8 mouse cellular contexts compared by ENCODE assay signal in the genomic region with DNA sequence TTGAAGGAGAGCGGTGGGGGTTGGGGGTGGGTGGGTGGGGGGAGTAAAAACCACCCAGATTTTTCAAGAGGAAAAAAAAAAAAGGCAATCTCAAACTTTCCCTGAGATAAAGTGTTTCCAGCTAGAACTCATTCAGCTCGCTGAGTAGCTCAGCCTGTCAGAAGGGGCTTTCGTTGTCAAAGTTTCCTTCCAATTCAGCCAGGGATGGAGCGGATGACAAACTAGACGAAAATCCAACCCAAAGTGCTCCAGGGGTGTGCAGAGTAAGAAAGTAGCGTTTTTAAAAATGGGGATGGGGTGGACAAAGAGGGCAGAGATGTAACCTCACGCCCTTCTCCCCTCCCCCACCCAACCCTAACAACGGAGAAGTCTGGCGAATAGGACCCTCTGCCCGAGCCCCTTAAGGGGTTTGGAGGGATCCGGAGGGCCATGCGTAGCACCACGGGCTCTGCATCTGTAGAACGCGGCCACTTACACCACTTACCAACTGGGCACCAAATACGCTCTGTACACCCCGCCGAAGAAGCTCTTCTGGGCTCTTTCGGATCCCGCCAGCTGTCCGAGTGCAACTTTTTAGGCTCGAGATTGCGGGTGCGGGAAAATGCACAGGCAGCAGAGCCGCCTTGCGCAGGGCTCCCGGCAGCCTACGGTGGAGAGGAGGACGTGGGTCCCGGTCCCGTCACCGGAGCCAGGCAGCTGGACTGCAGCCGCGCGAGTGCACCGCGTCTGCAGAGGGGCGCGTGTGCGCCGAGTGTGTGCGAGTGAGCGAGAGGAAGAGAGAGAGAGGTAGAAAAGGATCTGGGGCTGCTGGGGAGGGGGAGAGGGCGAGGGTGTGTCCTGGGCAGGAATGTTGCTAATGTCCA.
A peak's percentile ranks its signal among the peaks of the same experiment; 100 is the strongest.
DNase-seq lines count a peak whose midpoint lies in the region; ATAC-seq lines count a peak whose summit lies in the region.

No protein-coding gene starts in this region.

- no peaks in the 10 kb centered on the region for H3K27me3 ChIP-seq in forebrain, embryonic 15.5 days
- no peaks in the 10 kb centered on the region for H3K27me3 ChIP-seq in hindbrain, embryonic 11.5 days (ENCODE audit: control insufficient read depth, insufficient read depth, low read length)
- peaks cover 17% of the 10 kb centered on the region for H3K27me3 ChIP-seq in liver, embryonic 13.5 days

- H3K36me3 ChIP-seq in forebrain, embryonic 15.5 days: no peaks in the 10 kb centered on the region
- no peaks in the 10 kb centered on the region for H3K36me3 ChIP-seq in hindbrain, embryonic 11.5 days (ENCODE audit: control insufficient read depth, insufficient read depth, low read length)
- H3K36me3 ChIP-seq in liver, embryonic 13.5 days: no peaks in the 10 kb centered on the region

- WGBS in forebrain, embryonic 15.5 days: under 1% methylated on average over 44 of the region's 44 CpGs
- WGBS in hindbrain, embryonic 11.5 days: under 1% methylated on average over 43 of the region's 44 CpGs
- 3% methylated on average over 44 of the region's 44 CpGs for WGBS in liver, embryonic 13.5 days (ENCODE audit: insufficient replicate concordance)

- H3K4me2 ChIP-seq in forebrain, embryonic 15.5 days (replicated peaks): peak overlapping the region; percentile 98
- H3K4me2 ChIP-seq in hindbrain, embryonic 11.5 days (replicated peaks; ENCODE audit: low read depth, low read length): peak overlapping the region; percentile 56
- H3K4me2 ChIP-seq in liver, embryonic 13.5 days: peak overlapping the region; percentile 62

- peak; percentile 87 for ATAC-seq in forebrain, embryonic 15.5 days (replicated peaks)
- peak; percentile 90 for ATAC-seq in hindbrain, embryonic 11.5 days (ENCODE audit: low FRiP score)
- ATAC-seq in liver, embryonic 13.5 days (ENCODE audit: low read depth): no peak

- peak overlapping the region; percentile 66 for H3K4me3 ChIP-seq in forebrain, embryonic 15.5 days
- peak overlapping the region; percentile 57 for H3K4me3 ChIP-seq in hindbrain, embryonic 11.5 days (ENCODE audit: low read depth, low read length)
- peak overlapping the region; percentile 48 for H3K4me3 ChIP-seq in liver, embryonic 13.5 days (replicated peaks)

- peak overlapping the region; percentile 60 for H3K9ac ChIP-seq in forebrain, embryonic 15.5 days (replicated peaks)
- peak overlapping the region; percentile 68 for H3K9ac ChIP-seq in hindbrain, embryonic 11.5 days (ENCODE audit: low read depth, low read length)
- H3K9ac ChIP-seq in liver, embryonic 13.5 days: peak overlapping the region; percentile 39

- H3K27ac ChIP-seq in forebrain, embryonic 15.5 days (replicated peaks): peak overlapping the region; percentile 72
- H3K27ac ChIP-seq in hindbrain, embryonic 11.5 days (ENCODE audit: low read depth, low read length): peak overlapping the region; percentile 24; the same call in 1 of the 2 replicates
- H3K27ac ChIP-seq in liver, embryonic 13.5 days: no peak overlapping the region

- H3K4me1 ChIP-seq in forebrain, embryonic 15.5 days: peaks cover 33% of the 10 kb centered on the region
- H3K4me1 ChIP-seq in hindbrain, embryonic 11.5 days (replicated peaks; ENCODE audit: control insufficient read depth, insufficient read depth, low read length): peaks cover 3% of the 10 kb centered on the region; the same call in 1 of the 2 replicates
- peaks cover 4% of the 10 kb centered on the region; the same call in 1 of the 2 replicates for H3K4me1 ChIP-seq in liver, embryonic 13.5 days (replicated peaks)

- H3K9me3 ChIP-seq in forebrain, embryonic 15.5 days: no peaks in the 10 kb centered on the region
- no peaks in the 10 kb centered on the region for H3K9me3 ChIP-seq in hindbrain, embryonic 11.5 days (ENCODE audit: control insufficient read depth, low read length)
- no peaks in the 10 kb centered on the region for H3K9me3 ChIP-seq in liver, embryonic 13.5 days (replicated peaks)

- DNase-seq in cerebellum, postnatal 25 days: peak; percentile 8 to 12
- no peak for DNase-seq in cerebellum, postnatal 36 days
- peak; percentile 74 for DNase-seq in R1 (ENCODE audit: low read depth, low spot score)
- peak; percentile 80 for DNase-seq in hindbrain, embryonic 11.5 days (ENCODE audit: low spot score)
- DNase-seq in liver, embryonic 13.5 days: no peak
- peak; percentile 8 for DNase-seq in ovary, adult 18-20 months (ENCODE audit: low spot score)
- no peak for DNase-seq in adipocyte (ENCODE audit: low spot score)

Comparison
In these comparisons a context has a peak if more than half of its experiments do, and no peak if none do; other contexts are left out.
1. DNase-seq: peak in cerebellum, postnatal 25 days (2 of 2), R1 (single experiment), hindbrain, embryonic 11.5 days (single experiment) and ovary, adult 18-20 months (single experiment); none in cerebellum, postnatal 36 days (0 of 2), liver, embryonic 13.5 days (single experiment) and adipocyte (single experiment).
2. Peak in every context shown above with its lines, with median percentiles within 50 percentile points of each other: H3K4me2 ChIP-seq, H3K4me3 ChIP-seq and H3K9ac ChIP-seq.